Mouse (Mus musculus) midbrain, postnatal 0 days (tissue): ENCODE measurements at regions not wholly inside any gene's neighbourhood (a gene's known extent, or its start where the extent isn't known, plus 50 kb on each side); places are given as distances from the start of the nearest gene placed in this dataset.
A peak's percentile ranks its signal among the peaks of the same experiment; 100 is the strongest.

Source experiments
- ATAC-seq: fragments of 200-750 bp; cut with Nextera tagmentation; 2 replicates; pipeline ENCODE4 v1.8.0; 2017; ENCODE audit warnings: moderate number of reproducible peaks, mild to moderate bottlenecking, moderate TSS enrichment, moderate library complexity; ENCODE audit not compliant: low FRiP score
- DNase-seq: peaks from one replicate; pipeline ENCODE4 v3.0.0-alpha.2; 2015; ENCODE audit warnings: low spot score
- H3K27ac ChIP-seq: fragments of 300-500 bp; sonication (generic); 2 replicates; pipeline ENCODE4 v1.5.1; 2014; ENCODE audit warnings: low read depth, mild to moderate bottlenecking, low read length, mixed read lengths
- H3K27me3 ChIP-seq: fragments of 300-500 bp; sonication (generic); 2 replicates; pipeline ENCODE4 v1.6.1; 2014; ENCODE audit warnings: low read length, control low read depth, mixed read lengths; ENCODE audit not compliant: insufficient read depth
- H3K36me3 ChIP-seq: fragments of 300-500 bp; sonication (generic); 2 replicates; pipeline ENCODE4 v1.6.1; 2014; ENCODE audit warnings: low read length, control low read depth, mixed read lengths; ENCODE audit not compliant: insufficient read depth
- H3K4me1 ChIP-seq: fragments of 300-500 bp; sonication (generic); 2 replicates; pipeline ENCODE4 v1.6.1; 2014; ENCODE audit warnings: mild to moderate bottlenecking, control low read depth, antibody characterized with exemption, low read length, mixed read lengths; ENCODE audit not compliant: insufficient read depth
- H3K4me2 ChIP-seq: fragments of 300-500 bp; sonication (generic); 2 replicates; pipeline ENCODE4 v1.6.1; 2014; ENCODE audit warnings: low read depth, mild to moderate bottlenecking, low read length, mixed read lengths; ENCODE audit not compliant: poor library complexity, severe bottlenecking
- H3K4me3 ChIP-seq: fragments of 300-500 bp; sonication (generic); 2 replicates; pipeline ENCODE4 v1.5.1; 2014; ENCODE audit warnings: low read depth, mild to moderate bottlenecking, low read length, moderate library complexity
- H3K9ac ChIP-seq: fragments of 300-500 bp; sonication (generic); replicated peaks from 2 replicates; pipeline ENCODE4 v1.6.1; 2014; ENCODE audit warnings: mild to moderate bottlenecking, low read length, moderate library complexity, mixed read lengths; ENCODE audit not compliant: poor library complexity, severe bottlenecking
- H3K9me3 ChIP-seq: fragments of 300-500 bp; sonication (generic); 2 replicates; pipeline ENCODE4 v1.6.1; 2016; ENCODE audit warnings: low read length, control low read depth
- CTCF ChIP-seq: IDR thresholded peaks from 2 replicates; pipeline ENCODE4 v1.5.1; 2016; ENCODE audit warnings: antibody characterized with exemption, mild to moderate bottlenecking
- WGBS: fragments of 180-500 bp; shearing (Covaris S2); extraction: QIAGEN DNeasy Blood & Tissue Kit; methylation state at CpG from one replicate; pipeline ENCODE4 v1.1.7; 2014; 5-methylcytosine and 5-hydroxymethylcytosine counted together

GRCm38 (mm10) chr7:117278388-117278961 is 102.3 kb upstream of the Xylt1 start:
- H3K4me3 ChIP-seq = no peak overlapping the region
- no peak overlapping the region for H3K27ac ChIP-seq
- TF ChIP-seq CTCF = no peak
- no peak for ATAC-seq
- DNase-seq = no peak
- H3K9ac ChIP-seq = no peak overlapping the region
- H3K4me2 ChIP-seq = no peak overlapping the region
- no peaks in the 10 kb centered on the region for H3K4me1 ChIP-seq
- no peaks in the 10 kb centered on the region for H3K36me3 ChIP-seq
- 67% methylated on average over 6 of the region's 6 CpGs for WGBS
- H3K27me3 ChIP-seq = no peaks in the 10 kb centered on the region
- no peaks in the 10 kb centered on the region for H3K9me3 ChIP-seq

DNA sequence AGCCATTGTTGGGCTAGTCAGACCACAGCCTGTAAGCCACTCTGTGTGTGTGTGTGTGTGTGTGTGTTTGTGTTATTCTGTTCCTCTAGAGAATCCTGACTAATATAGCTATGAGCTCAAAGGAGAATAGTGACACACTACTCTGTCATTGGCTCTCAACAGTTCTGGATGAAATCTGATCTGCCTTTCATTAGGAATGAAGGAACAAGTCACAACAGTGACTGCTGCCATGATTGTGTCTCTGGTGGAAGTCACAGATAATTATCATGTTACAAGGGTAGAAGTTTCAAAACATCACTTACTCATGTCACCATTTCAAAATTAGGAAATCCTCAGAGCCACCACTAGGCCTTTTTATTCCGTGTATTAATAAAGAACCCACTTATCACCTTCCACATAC is 98.6 kb upstream of the Xylt1 start:
- H3K4me1 ChIP-seq = no peaks in the 10 kb centered on the region
- H3K9ac ChIP-seq = no peak overlapping the region
- H3K27ac ChIP-seq = no peak overlapping the region
- H3K36me3 ChIP-seq = no peaks in the 10 kb centered on the region
- no peak overlapping the region for H3K4me3 ChIP-seq
- DNase-seq = no peak
- no peak for ATAC-seq
- TF ChIP-seq CTCF = no peak
- no peaks in the 10 kb centered on the region for H3K27me3 ChIP-seq
- H3K4me2 ChIP-seq = no peak overlapping the region
- no peaks in the 10 kb centered on the region for H3K9me3 ChIP-seq
- 86% methylated on average over 1 of the region's 1 CpGs for WGBS

DNA sequence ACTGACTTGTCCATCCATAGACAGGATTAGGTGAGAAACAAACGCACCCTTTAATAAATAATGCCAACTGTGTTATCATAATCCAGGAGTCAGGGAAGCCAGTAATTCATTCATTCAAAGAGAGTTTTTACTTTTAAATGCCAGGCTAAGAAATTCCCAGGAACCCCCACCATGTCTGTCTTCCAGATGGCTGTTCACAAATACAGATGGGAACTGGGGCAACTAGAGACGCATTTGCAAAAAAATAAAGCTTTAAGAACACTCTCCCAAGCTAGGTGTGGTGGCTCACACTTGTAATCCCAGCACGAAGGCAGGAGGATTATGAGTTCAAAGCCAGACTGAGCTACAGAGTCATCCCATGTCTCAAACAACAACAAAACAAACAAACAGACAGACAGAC is 95.6 kb upstream of the Xylt1 start:
- Histone ChIP-seq H3K4me3 (no peak overlapping the region), H3K4me2 (no peak overlapping the region), H3K4me1 (no peaks in the 10 kb centered on the region), H3K9me3 (no peaks in the 10 kb centered on the region), H3K27ac (no peak overlapping the region), H3K9ac (no peak overlapping the region), H3K27me3 (no peaks in the 10 kb centered on the region), H3K36me3 (no peaks in the 10 kb centered on the region)
- WGBS = 62% methylated on average over 3 of the region's 3 CpGs
- no peak for TF ChIP-seq CTCF
- DNase-seq (no peak), ATAC-seq (no peak)

DNA sequence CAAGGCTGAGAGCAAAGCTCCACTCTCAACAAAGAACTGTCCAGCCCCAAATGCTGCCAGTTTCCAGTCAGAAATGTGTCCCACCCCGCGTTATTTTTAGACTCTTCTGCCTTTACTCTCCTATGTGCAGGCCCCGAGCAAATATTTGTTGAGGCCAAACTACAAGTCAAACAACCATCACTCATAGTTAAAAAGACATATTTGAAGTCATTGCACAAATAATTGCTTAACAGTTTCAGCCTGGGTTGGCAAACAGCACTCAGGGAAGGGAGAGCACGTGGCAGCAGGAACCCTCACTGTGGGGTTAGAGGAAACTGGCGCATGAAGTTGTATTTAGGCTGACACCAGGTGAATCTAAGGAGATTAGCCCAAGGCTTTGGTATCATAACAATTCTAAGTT is 94.8 kb upstream of the Xylt1 start:
- no peak for TF ChIP-seq CTCF
- 89% methylated on average over 5 of the region's 5 CpGs for WGBS
- H3K4me2 ChIP-seq = no peak overlapping the region
- DNase-seq (no peak), ATAC-seq (no peak)
- no peaks in the 10 kb centered on the region for H3K9me3 ChIP-seq
- no peak overlapping the region for H3K4me3 ChIP-seq
- H3K4me1 ChIP-seq = no peaks in the 10 kb centered on the region
- no peak overlapping the region for H3K27ac ChIP-seq
- H3K36me3 ChIP-seq = no peaks in the 10 kb centered on the region
- H3K9ac ChIP-seq = no peak overlapping the region
- H3K27me3 ChIP-seq = no peaks in the 10 kb centered on the region

DNA sequence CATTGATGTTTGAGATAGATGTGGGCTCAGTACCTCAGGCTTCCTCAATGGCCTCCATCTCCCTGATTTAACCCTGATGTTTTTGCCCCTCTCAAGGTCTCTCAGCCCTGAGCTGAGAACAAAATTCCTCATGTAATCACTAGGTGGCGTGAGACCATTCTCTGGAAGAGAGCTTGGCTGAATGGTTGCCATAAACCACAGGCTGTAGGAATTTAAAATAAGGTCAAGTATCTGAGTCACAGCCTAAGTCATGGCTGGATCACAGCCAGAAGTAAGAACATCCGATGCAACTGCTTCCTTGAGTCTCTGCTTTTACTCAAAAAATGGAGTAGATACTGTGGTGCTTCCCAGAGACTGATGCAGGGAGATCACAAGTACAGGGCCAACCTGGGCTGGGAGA is 77.1 kb upstream of the Xylt1 start:
- Histone ChIP-seq H3K9me3 (no peaks in the 10 kb centered on the region), H3K4me2 (no peak overlapping the region), H3K36me3 (no peaks in the 10 kb centered on the region), H3K9ac (no peak overlapping the region), H3K27me3 (no peaks in the 10 kb centered on the region), H3K4me1 (no peaks in the 10 kb centered on the region), H3K27ac (no peak overlapping the region), H3K4me3 (no peak overlapping the region)
- peak; percentile 53 for TF ChIP-seq CTCF
- peak; percentile 31 for DNase-seq
- 28% methylated on average over 2 of the region's 2 CpGs for WGBS
- ATAC-seq = no peak

- ATAC-seq (no peak), DNase-seq (no peak)
- WGBS = 76% methylated on average over 2 of the region's 2 CpGs
- Histone ChIP-seq H3K27ac (no peak overlapping the region), H3K36me3 (no peaks in the 10 kb centered on the region), H3K9me3 (no peaks in the 10 kb centered on the region), H3K4me1 (no peaks in the 10 kb centered on the region), H3K4me3 (no peak overlapping the region), H3K27me3 (no peaks in the 10 kb centered on the region), H3K4me2 (no peak overlapping the region), H3K9ac (no peak overlapping the region)
- TF ChIP-seq CTCF = no peak
Observed at GRCm38 (mm10) chr7:117310586-117311200, 70.1 kb upstream of the Xylt1 start.
